ENCODE assay signal across 25 mouse cellular contexts in genomic region chr2:30448371-30448770, GRCm38 (mm10). TPM values are rescaled to one million over a fixed set of nuclear protein-coding genes. Genes with fewer than 3 reads are reported as not detected.
DNase-seq lines count a peak whose midpoint lies in the region; ATAC-seq and TF ChIP-seq lines count a peak whose summit lies in the region.
"Had no signal": no experiment of that assay in that cellular context is flagged by ENCODE, and none has a peak within 500 bp of the region (broad histone marks: within the 10 kb centered on the region; RNA-seq: fewer than 3 reads in every experiment).

No protein-coding gene starts in this region.

- H3K27ac ChIP-seq in heart, embryonic 13.5 days (replicated peaks), result peak overlapping the region; percentile 100; the same call in 1 of the 2 replicates
- 0 out of 2 replicates have a peak overlapping the region, but pooled peaks have one; percentile 3 for H3K27ac ChIP-seq in kidney, embryonic 15.5 days
- 0 out of 2 replicates have a peak overlapping the region, but pooled peaks have one; percentile 58 for H3K27ac ChIP-seq in lung, embryonic 15.5 days
- 0 out of 2 replicates have a peak overlapping the region, but pooled peaks have one; percentile 8 for H3K27ac ChIP-seq in stomach, postnatal 0 days (replicated peaks)
- H3K27ac ChIP-seq: forebrain, embryonic 13.5 days; hindbrain, postnatal 0 days; liver, embryonic 15.5 days; neural tube, embryonic 12.5 days had no signal

- no peak overlapping the region for H3K4me3 ChIP-seq in heart, embryonic 13.5 days
- no peak overlapping the region for H3K4me3 ChIP-seq in kidney, embryonic 15.5 days (replicated peaks)
- H3K4me3 ChIP-seq in lung, embryonic 15.5 days, result no peak overlapping the region
- H3K4me3 ChIP-seq in stomach, postnatal 0 days (ENCODE audit: low read depth, low read length), result no peak overlapping the region
- H3K4me3 ChIP-seq: forebrain, embryonic 13.5 days; limb, embryonic 15.5 days; liver, embryonic 15.5 days; megakaryocyte, embryonic 14.5 days; neural tube, embryonic 12.5 days had no signal

- no peak overlapping the region for H3K9ac ChIP-seq in heart, embryonic 13.5 days
- no peak overlapping the region for H3K9ac ChIP-seq in kidney, embryonic 15.5 days
- no peak overlapping the region for H3K9ac ChIP-seq in lung, embryonic 15.5 days
- H3K9ac ChIP-seq in stomach, postnatal 0 days (ENCODE audit: low read length), result no peak overlapping the region
- H3K9ac ChIP-seq: forebrain, embryonic 13.5 days; limb, embryonic 15.5 days; liver, embryonic 15.5 days; neural tube, embryonic 12.5 days had no signal

- no peak for TF ChIP-seq EP300 in stomach, postnatal 0 days (optimal IDR thresholded peaks at IDR 0.05)

- intact Hi-C loops in heart, postnatal 36 days (cut with DNase I), result no loop called here

- peaks cover 94% of the 10 kb centered on the region for H3K36me3 ChIP-seq in heart, embryonic 13.5 days
- peaks cover 83% of the 10 kb centered on the region for H3K36me3 ChIP-seq in kidney, embryonic 15.5 days
- H3K36me3 ChIP-seq in lung, embryonic 15.5 days, result peaks cover 55% of the 10 kb centered on the region
- H3K36me3 ChIP-seq in stomach, postnatal 0 days (ENCODE audit: control insufficient read depth, insufficient read depth, low read length), result peaks cover 12% of the 10 kb centered on the region

- no peaks in the 10 kb centered on the region for H3K27me3 ChIP-seq in heart, embryonic 13.5 days (replicated peaks)
- H3K27me3 ChIP-seq in kidney, embryonic 15.5 days, result no peaks in the 10 kb centered on the region
- H3K27me3 ChIP-seq in lung, embryonic 15.5 days, result no peaks in the 10 kb centered on the region
- no peaks in the 10 kb centered on the region for H3K27me3 ChIP-seq in stomach, postnatal 0 days (ENCODE audit: control insufficient read depth, insufficient read depth, low read length)
- H3K27me3 ChIP-seq: forebrain, embryonic 13.5 days; limb, embryonic 15.5 days; liver, embryonic 15.5 days; megakaryocyte, embryonic 14.5 days; neural tube, embryonic 12.5 days had no signal

- peaks cover 48% of the 10 kb centered on the region for H3K4me1 ChIP-seq in heart, embryonic 13.5 days
- peaks cover 38% of the 10 kb centered on the region for H3K4me1 ChIP-seq in kidney, embryonic 15.5 days
- H3K4me1 ChIP-seq in lung, embryonic 15.5 days, result peaks cover 45% of the 10 kb centered on the region
- peaks cover 12% of the 10 kb centered on the region for H3K4me1 ChIP-seq in stomach, postnatal 0 days (replicated peaks; ENCODE audit: control insufficient read depth, insufficient read depth)

- TF ChIP-seq CTCF in stomach, postnatal 0 days (IDR thresholded peaks at IDR 0.05; ENCODE audit: low read depth), result no peak

- H3K9me3 ChIP-seq in heart, embryonic 13.5 days, result 0 out of 2 replicates have a peak, but pooled peaks cover 6% of the 10 kb centered on the region
- 0 out of 2 replicates have a peak, but pooled peaks cover 5% of the 10 kb centered on the region for H3K9me3 ChIP-seq in kidney, embryonic 15.5 days (replicated peaks)
- H3K9me3 ChIP-seq in lung, embryonic 15.5 days, result no peaks in the 10 kb centered on the region
- H3K9me3 ChIP-seq in stomach, postnatal 0 days (ENCODE audit: control insufficient read depth, low read length), result no peaks in the 10 kb centered on the region
- H3K9me3 ChIP-seq: forebrain, embryonic 13.5 days; limb, embryonic 15.5 days had no signal

- 87% methylated on average over 7 of the region's 7 CpGs for WGBS in heart, embryonic 13.5 days
- 92% methylated on average over 7 of the region's 7 CpGs for WGBS in kidney, embryonic 15.5 days
- WGBS in lung, embryonic 15.5 days, result 91% methylated on average over 7 of the region's 7 CpGs
- 89% methylated on average over 7 of the region's 7 CpGs for WGBS in stomach, postnatal 0 days

- H3K4me2 ChIP-seq in heart, embryonic 13.5 days, result no peak overlapping the region
- H3K4me2 ChIP-seq in kidney, embryonic 15.5 days, result no peak overlapping the region
- H3K4me2 ChIP-seq in lung, embryonic 15.5 days, result no peak overlapping the region
- no peak overlapping the region for H3K4me2 ChIP-seq in stomach, postnatal 0 days (replicated peaks; ENCODE audit: low read depth)
- H3K4me2 ChIP-seq: forebrain, embryonic 13.5 days; limb, embryonic 15.5 days; liver, embryonic 15.5 days; neural tube, embryonic 12.5 days had no signal

- ATAC-seq in heart, embryonic 13.5 days (ENCODE audit: extremely low read depth, insufficient number of reproducible peaks, low FRiP score, low TSS enrichment), result no peak
- ATAC-seq in kidney, embryonic 15.5 days (replicated peaks; ENCODE audit: low FRiP score), result no peak
- ATAC-seq in lung, embryonic 15.5 days (ENCODE audit: borderline replicate concordance, extremely low read depth, low FRiP score, low TSS enrichment), result no peak
- no peak for ATAC-seq in stomach, postnatal 0 days (ENCODE audit: low FRiP score, low TSS enrichment)
- ATAC-seq: activated CD4-positive, CD25-positive, alpha-beta regulatory T cell, adult 4 months; forebrain, embryonic 13.5 days; hindbrain, postnatal 0 days; intestine, embryonic 16.5 days had no signal

- DNase-seq in heart, postnatal 36 days, result no peak
- DNase-seq in kidney, adult 11 months, result no peak
- no peak for DNase-seq in lung, postnatal 25 days (ENCODE audit: low spot score)
- DNase-seq in stomach, postnatal 0 days (ENCODE audit: low spot score), result no peak
- no peak for DNase-seq in liver
- DNase-seq: adrenal gland, adult 8-10 months; cerebellum, adult 8-10 months; cerebellum, postnatal 36 days; embryo, embryonic 11 days; kidney, postnatal 36 days; lung, postnatal 14 days; midbrain, embryonic 14.5 days; retina, postnatal 1 day; thymus, postnatal 14 days had no signal

RNA-seq across cellular contexts. Expression of gene Ier5l, which starts 25.6 kb away (rescaled TPM):
- 0.96 and 1.0 TPM in 2 replicates for polyA plus RNA-seq in heart, embryonic 13.5 days (2015; fragmentation: Nextera tagmentation; extraction: Ambion mirVana)
- 1 to 10 TPM; 4.6 to 5.6 TPM for total RNA-seq in heart, postnatal 36 days (2021)
- polyA plus RNA-seq in kidney, embryonic 15.5 days (2015; fragmentation: Nextera tagmentation; extraction: Ambion mirVana), result 3.3 and 3.5 TPM in 2 replicates
- 2.0 and 2.8 TPM in 2 replicates for polyA plus RNA-seq in lung, embryonic 15.5 days (2015; fragmentation: Nextera tagmentation; extraction: Ambion mirVana)
- polyA plus RNA-seq in stomach, postnatal 0 days (2015; fragmentation: Nextera tagmentation; extraction: Ambion mirVana), result 1.8 and 4.4 TPM in 2 replicates

RNA-seq across cellular contexts. Expression of gene Ptpa, which starts 32.5 kb away (rescaled TPM):
- polyA plus RNA-seq in heart, embryonic 13.5 days (2015; fragmentation: Nextera tagmentation; extraction: Ambion mirVana), result 100.0 and 109 TPM in 2 replicates
- total RNA-seq in heart, postnatal 36 days (2021), result 10 to 100 TPM; 82.9 to 85.1 TPM
- 162 and 175 TPM in 2 replicates for polyA plus RNA-seq in kidney, embryonic 15.5 days (2015; fragmentation: Nextera tagmentation; extraction: Ambion mirVana)
- polyA plus RNA-seq in lung, embryonic 15.5 days (2015; fragmentation: Nextera tagmentation; extraction: Ambion mirVana), result 164 and 165 TPM in 2 replicates
- 76.6 and 79.6 TPM in 2 replicates for polyA plus RNA-seq in stomach, postnatal 0 days (2015; fragmentation: Nextera tagmentation; extraction: Ambion mirVana)

RNA-seq across cellular contexts. Expression of gene Crat, which starts 32.8 kb away (rescaled TPM):
- polyA plus RNA-seq in heart, embryonic 13.5 days (2015; fragmentation: Nextera tagmentation; extraction: Ambion mirVana), result 74.5 and 76.8 TPM in 2 replicates
- 100 to 1,000 TPM; 496 to 534 TPM for total RNA-seq in heart, postnatal 36 days (2021)
- polyA plus RNA-seq in kidney, embryonic 15.5 days (2015; fragmentation: Nextera tagmentation; extraction: Ambion mirVana), result 27.2 and 30.9 TPM in 2 replicates
- polyA plus RNA-seq in lung, embryonic 15.5 days (2015; fragmentation: Nextera tagmentation; extraction: Ambion mirVana), result 32.0 and 34.1 TPM in 2 replicates
- polyA plus RNA-seq in stomach, postnatal 0 days (2015; fragmentation: Nextera tagmentation; extraction: Ambion mirVana), result 22.0 and 25.9 TPM in 2 replicates

RNA-seq across cellular contexts. Expression of gene Dolpp1, which starts 56.3 kb away (rescaled TPM):
- 18.8 and 23.2 TPM in 2 replicates for polyA plus RNA-seq in heart, embryonic 13.5 days (2015; fragmentation: Nextera tagmentation; extraction: Ambion mirVana)
- total RNA-seq in heart, postnatal 36 days (2021), result 1 to 10 TPM; 7.6 to 8.8 TPM
- polyA plus RNA-seq in kidney, embryonic 15.5 days (2015; fragmentation: Nextera tagmentation; extraction: Ambion mirVana), result 36.9 and 37.7 TPM in 2 replicates
- 37.7 and 46.9 TPM in 2 replicates for polyA plus RNA-seq in lung, embryonic 15.5 days (2015; fragmentation: Nextera tagmentation; extraction: Ambion mirVana)
- 29.8 and 32.9 TPM in 2 replicates for polyA plus RNA-seq in stomach, postnatal 0 days (2015; fragmentation: Nextera tagmentation; extraction: Ambion mirVana)

Comparison
In these comparisons a context has a peak if more than half of its experiments do, and no peak if none do; other contexts are left out.
1. H3K27ac ChIP-seq: peak in every context shown above with its lines; median percentile 100 in heart, embryonic 13.5 days; 58 in lung, embryonic 15.5 days; 8 in stomach, postnatal 0 days; 3 in kidney, embryonic 15.5 days.